Mouse (Mus musculus) ES-Bruce4 (cell line): ENCODE data around the gene Pus7. TPM values are rescaled to one million over a fixed set of nuclear protein-coding genes. Genes with fewer than 3 reads are reported as not detected.

Experiments
- H3K27ac ChIP-seq: 2 replicates; pipeline ENCODE4 v1.5.1; 2012; ENCODE audit warnings: low read length, inconsistent platforms; ENCODE audit not compliant: insufficient read depth
- H3K27me3 ChIP-seq: 2 replicates; pipeline ENCODE4 v1.6.1; 2012; ENCODE audit warnings: mild to moderate bottlenecking, low read length, inconsistent platforms; ENCODE audit not compliant: control insufficient read depth, poor library complexity, insufficient read depth, severe bottlenecking
- H3K36me3 ChIP-seq: 2 replicates; pipeline ENCODE4 v1.6.1; 2012; ENCODE audit warnings: inconsistent platforms, mild to moderate bottlenecking, low read length, moderate library complexity; ENCODE audit not compliant: control insufficient read depth, poor library complexity, insufficient read depth, severe bottlenecking
- H3K4me1 ChIP-seq: one replicate; pipeline ENCODE4 v1.8.1; 2011; ENCODE audit warnings: low read length; ENCODE audit not compliant: control insufficient read depth, insufficient read depth
- H3K4me3 ChIP-seq: 2 replicates; pipeline ENCODE4 v1.5.1; 2011; ENCODE audit warnings: low read depth, mild to moderate bottlenecking, low read length
- H3K9ac ChIP-seq: 2 replicates; pipeline ENCODE4 v1.6.1; 2012; ENCODE audit warnings: low read depth, mild to moderate bottlenecking, inconsistent platforms; ENCODE audit not compliant: poor library complexity, severe bottlenecking
- H3K9me3 ChIP-seq: replicated peaks from 2 replicates; pipeline ENCODE4 v1.6.1; 2012; ENCODE audit warnings: mild to moderate bottlenecking, low read length, inconsistent platforms; ENCODE audit not compliant: control insufficient read depth, poor library complexity, insufficient read depth, severe bottlenecking
- CTCF ChIP-seq: IDR thresholded peaks from one replicate; pipeline ENCODE4 v1.8.1; 2011; ENCODE audit warnings: low read depth, low read length
- EP300 ChIP-seq: IDR thresholded peaks from 2 replicates; pipeline ENCODE4 v1.6.1; 2011; ENCODE audit warnings: low read depth, low read length; ENCODE audit not compliant: insufficient read depth
- POLR2A ChIP-seq: IDR thresholded peaks from one replicate; pipeline ENCODE4 v1.8.1; 2011; ENCODE audit warnings: low read length; ENCODE audit not compliant: insufficient read depth
- polyA plus RNA-seq: library from polyadenylated mRNA; stranded (reverse); fragments of >200 nt; gene quantifications from 2 replicates; pipeline ENCODE4 v1.2.4, GENCODE M21; 2011; ENCODE audit warnings: low read depth; ENCODE audit not compliant: missing spikeins, insufficient read depth, insufficient read length

Gene Pus7
- polyA plus RNA-seq, 1 experiment = 68.6 TPM

DNA sequence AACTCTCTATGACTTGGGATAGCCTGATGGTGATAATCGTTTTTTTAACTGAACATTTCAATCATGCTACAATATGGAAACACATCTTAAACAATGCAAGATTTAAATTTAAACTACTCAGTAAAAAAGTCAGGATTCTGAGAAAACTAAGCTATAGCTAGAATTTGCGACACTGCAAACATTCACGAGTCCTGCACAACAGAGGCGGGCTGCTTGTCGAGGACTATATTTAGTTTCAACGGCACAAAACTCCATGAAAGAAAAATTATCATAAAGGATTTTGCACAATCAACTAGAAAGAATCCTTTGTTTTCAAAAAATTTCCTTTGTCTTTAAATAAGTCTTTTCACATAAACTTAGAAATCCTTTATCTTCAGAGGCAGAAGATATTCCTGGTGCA, 21.0 kb downstream of the Pus7 start:
- Histone ChIP-seq H3K4me1 (no peaks in the 10 kb centered on the region), H3K27me3 (no peaks in the 10 kb centered on the region), H3K27ac (no peak overlapping the region), H3K9me3 (no peaks in the 10 kb centered on the region), H3K36me3 (peaks cover 56% of the 10 kb centered on the region), H3K4me3 (no peak overlapping the region), H3K9ac (no peak overlapping the region)
- TF ChIP-seq EP300 (no peak), POLR2A (no peak), CTCF (no peak)

DNA sequence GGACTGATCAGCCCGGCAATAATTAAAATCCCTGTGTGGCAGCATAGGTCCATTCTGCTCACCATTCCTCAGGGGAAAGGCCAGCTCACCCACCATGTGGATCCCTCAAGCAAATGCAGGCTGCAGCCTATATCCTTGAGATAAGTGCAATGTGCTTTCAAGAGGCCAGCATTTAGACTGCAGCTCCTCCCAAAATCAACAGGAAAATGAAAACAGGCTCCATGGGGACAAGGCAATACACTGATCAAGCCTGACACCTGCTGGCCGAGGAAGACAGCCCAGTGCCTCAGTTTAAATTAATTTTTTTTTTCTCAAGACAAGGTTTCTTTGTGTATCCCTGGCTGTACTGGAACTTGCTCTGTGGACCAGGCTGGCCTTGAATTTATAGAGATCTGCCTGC, 24.9 kb downstream of the Pus7 start:
- Histone ChIP-seq H3K27me3 (no peaks in the 10 kb centered on the region), H3K4me1 (no peaks in the 10 kb centered on the region), H3K9me3 (no peaks in the 10 kb centered on the region; the same call in none of the 2 replicates), H3K4me3 (no peak overlapping the region), H3K27ac (no peak overlapping the region), H3K36me3 (peaks cover 44% of the 10 kb centered on the region), H3K9ac (no peak overlapping the region)
- TF ChIP-seq EP300 = no peak
- no peak for TF ChIP-seq POLR2A
- TF ChIP-seq CTCF = peak; percentile 58

DNA sequence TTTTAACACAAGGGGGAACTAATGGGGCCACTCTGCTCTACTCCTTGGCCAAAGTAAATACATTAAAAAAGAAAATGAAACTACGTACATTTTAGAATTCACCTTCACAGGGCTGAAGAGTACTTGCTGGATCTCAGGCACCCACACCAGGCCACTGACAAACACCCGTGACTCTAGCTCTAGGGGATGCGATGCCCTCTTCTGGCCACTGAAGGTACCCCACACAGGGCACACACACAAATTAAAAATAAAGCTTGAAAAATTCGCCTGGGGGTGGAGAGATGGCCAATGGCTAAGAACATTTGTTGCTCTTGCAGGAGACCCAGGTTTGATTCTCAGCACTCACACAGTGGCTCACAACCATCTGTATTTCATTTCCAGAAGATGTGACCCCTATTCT, 27.1 kb downstream of the Pus7 start:
- no peaks in the 10 kb centered on the region for H3K27me3 ChIP-seq
- no peak overlapping the region for H3K9ac ChIP-seq
- H3K9me3 ChIP-seq = no peaks in the 10 kb centered on the region; the same call in none of the 2 replicates
- H3K4me1 ChIP-seq = no peaks in the 10 kb centered on the region
- TF ChIP-seq EP300 (no peak), CTCF (peak; percentile 31), POLR2A (no peak)
- no peak overlapping the region for H3K4me3 ChIP-seq
- H3K36me3 ChIP-seq = peaks cover 43% of the 10 kb centered on the region
- no peak overlapping the region for H3K27ac ChIP-seq

DNA sequence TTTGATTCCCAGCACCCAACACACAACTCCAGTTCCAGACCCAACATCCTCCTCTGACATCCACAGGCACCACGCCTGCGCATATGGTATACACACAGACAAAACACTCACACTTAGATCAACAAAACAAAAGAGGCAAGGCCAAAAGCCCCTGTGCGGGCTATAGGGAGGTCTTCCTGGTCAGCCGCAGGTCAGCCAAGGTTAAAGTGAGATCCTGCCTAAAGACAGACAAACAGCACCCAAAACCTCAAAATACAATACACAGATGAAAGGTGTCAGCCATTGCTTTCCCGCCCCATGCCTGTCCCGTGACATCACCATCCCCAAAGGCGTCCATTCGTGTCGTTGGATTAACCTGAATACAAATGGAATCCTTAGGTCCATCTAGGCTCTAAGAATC, 27.9 kb downstream of the Pus7 start:
- Histone ChIP-seq H3K36me3 (peaks cover 44% of the 10 kb centered on the region), H3K27ac (no peak overlapping the region), H3K4me1 (no peaks in the 10 kb centered on the region), H3K9ac (no peak overlapping the region), H3K27me3 (no peaks in the 10 kb centered on the region), H3K9me3 (no peaks in the 10 kb centered on the region; the same call in none of the 2 replicates), H3K4me3 (no peak overlapping the region)
- TF ChIP-seq EP300 (no peak), CTCF (no peak), POLR2A (no peak)

DNA sequence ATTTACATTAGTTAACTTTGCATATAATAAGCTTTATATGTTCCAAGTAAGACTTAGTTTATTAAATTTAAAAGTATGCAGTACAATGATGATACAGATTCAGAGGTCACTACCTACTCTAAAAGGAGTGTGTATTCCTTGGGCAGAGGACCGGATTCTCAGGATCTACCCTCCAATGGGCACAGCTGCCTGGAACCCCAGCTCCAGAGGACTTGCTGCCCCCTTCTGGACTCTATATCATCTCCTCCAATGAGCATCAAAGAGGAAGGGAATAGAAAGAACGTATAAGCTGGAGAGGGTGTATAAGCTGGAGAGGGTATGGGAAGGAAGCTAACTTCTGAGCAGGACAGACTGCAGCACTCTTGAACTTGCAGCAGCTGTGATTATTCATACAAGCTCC, 33.6 kb downstream of the Pus7 start:
- H3K27me3 ChIP-seq = no peaks in the 10 kb centered on the region
- H3K27ac ChIP-seq = no peak overlapping the region
- H3K9ac ChIP-seq = no peak overlapping the region
- no peaks in the 10 kb centered on the region for H3K4me1 ChIP-seq
- no peaks in the 10 kb centered on the region for H3K9me3 ChIP-seq
- TF ChIP-seq POLR2A (no peak), CTCF (no peak), EP300 (no peak)
- peaks cover 31% of the 10 kb centered on the region for H3K36me3 ChIP-seq
- H3K4me3 ChIP-seq = no peak overlapping the region

DNA sequence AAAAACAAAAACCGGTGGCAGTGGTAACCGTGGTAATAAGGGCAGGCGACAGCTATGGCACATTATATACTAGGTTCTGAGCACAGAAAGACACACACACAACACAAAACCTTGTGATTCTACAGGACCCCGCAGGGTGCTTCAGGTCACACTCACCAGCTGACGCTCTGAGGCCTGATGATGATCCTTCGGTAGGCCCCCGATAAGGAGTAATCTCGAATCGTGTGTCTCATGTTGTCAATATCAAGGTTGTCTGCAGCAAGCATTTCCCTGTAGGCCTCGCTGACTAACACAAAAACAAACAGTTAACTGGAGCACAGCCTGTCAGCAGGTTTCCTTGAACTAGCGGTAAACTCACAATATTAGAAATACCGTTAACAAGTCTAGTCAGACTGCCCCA, 40.2 kb downstream of the Pus7 start:
- Histone ChIP-seq H3K27ac (no peak overlapping the region), H3K36me3 (peaks cover 55% of the 10 kb centered on the region), H3K9ac (no peak overlapping the region), H3K4me1 (no peaks in the 10 kb centered on the region), H3K9me3 (no peaks in the 10 kb centered on the region), H3K27me3 (no peaks in the 10 kb centered on the region), H3K4me3 (no peak overlapping the region)
- TF ChIP-seq EP300 (no peak), POLR2A (no peak), CTCF (no peak)
